Mouse (Mus musculus): ENCODE results near the gene Slco4c1. TPM values are rescaled to one million over a fixed set of nuclear protein-coding genes. Genes with fewer than 3 reads are reported as not detected.
A peak's percentile ranks its signal among the peaks of the same experiment; 100 is the strongest.

Gene Slco4c1
- total and polyA plus RNA-seq, 3 experiments = not detected

DNA sequence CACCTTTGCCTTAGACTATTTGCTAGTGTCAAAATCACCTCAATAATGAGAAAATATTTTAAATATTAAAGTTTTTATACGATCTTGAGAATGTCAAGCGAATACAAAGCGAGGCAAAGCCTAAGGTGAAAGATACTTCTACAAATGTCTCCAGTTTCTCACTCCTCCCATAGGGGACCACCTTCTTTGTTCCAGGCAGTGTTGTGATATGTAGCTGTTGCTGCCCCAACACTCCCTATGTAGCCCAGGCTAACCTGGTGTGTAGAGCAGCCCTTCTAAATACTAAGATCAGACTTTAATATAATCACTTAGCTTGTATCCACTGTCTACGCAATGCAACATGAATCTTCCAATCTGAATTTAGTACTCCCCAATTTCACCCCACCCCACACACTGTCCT, 97.8 kb downstream of the Slco4c1 start:
- no peak overlapping the region for H3K27ac ChIP-seq (ENCODE audit: control insufficient read depth, low read depth, low read length)
- no peak for DNase-seq (ENCODE audit: low read depth, low spot score)
- peak overlapping the region in 1 of 2 experiments; percentile 45; a peak in 1 of 4 replicates for H3K4me3 ChIP-seq (ENCODE audit: control insufficient read depth in 1 of 2, insufficient read depth in 1 of 2, low read depth in 2 of 2, low read length in 2 of 2)
- no peaks in the 10 kb centered on the region for H3K36me3 ChIP-seq (ENCODE audit: control insufficient read depth in 1 of 2, insufficient read depth in 2 of 2, low read length in 2 of 2)
- H3K79me2 ChIP-seq (ENCODE audit: control insufficient read depth, insufficient read depth, low read length, poor library complexity) = no peaks in the 10 kb centered on the region
- peaks cover 0 to 2% of the 10 kb centered on the region in 2 experiments; a peak in 1 of 4 replicates for H3K4me1 ChIP-seq (ENCODE audit: control insufficient read depth in 1 of 2, insufficient read depth in 2 of 2, low read length in 2 of 2)
- no peaks in the 10 kb centered on the region for H3K27me3 ChIP-seq (ENCODE audit: control insufficient read depth in 1 of 2, insufficient read depth in 2 of 2, low read length in 2 of 2)
- TF ChIP-seq E2F4 (IDR thresholded peaks at IDR 0.05; ENCODE audit: borderline replicate concordance, low read depth, low read length) = no peak
- no peak overlapping the region for H3K9ac ChIP-seq (ENCODE audit: control insufficient read depth, low read depth, low read length, poor library complexity, severe bottlenecking)
- no peaks in the 10 kb centered on the region for H3K9me3 ChIP-seq (replicated peaks; ENCODE audit: insufficient read depth, low read length)

GRCm38 (mm10) chr1:96773712-96774111, 98.3 kb downstream of the Slco4c1 start:
- TF ChIP-seq MEF2A (IDR thresholded peaks at IDR 0.05; ENCODE audit: extremely low read depth, insufficient replicate concordance, low read depth, low read length, poor library complexity, severe bottlenecking) (no peak), KAT2A (conservative IDR thresholded peaks at IDR 0.05; ENCODE audit: low read depth, low read length) (no peak), EP300 (IDR thresholded peaks at IDR 0.05; ENCODE audit: low read depth in 1 of 2, low read length in 2 of 2) (0 out of 4 replicates have a peak, but pooled peaks of 1 of the 2 experiments have one; percentile 15), UBTF (IDR thresholded peaks at IDR 0.05; ENCODE audit: borderline replicate concordance, insufficient read depth, low read depth, low read length) (no peak), MAZ (IDR thresholded peaks at IDR 0.05; ENCODE audit: low read depth, low read length) (no peak), MAFK (IDR thresholded peaks at IDR 0.05; ENCODE audit: borderline replicate concordance, low read depth, low read length) (no peak)
- peaks cover 0 to 2% of the 10 kb centered on the region in 2 experiments; a peak in 1 of 4 replicates for H3K4me1 ChIP-seq (ENCODE audit: control insufficient read depth in 1 of 2, insufficient read depth in 2 of 2, low read length in 2 of 2)
- H3K9me3 ChIP-seq (replicated peaks; ENCODE audit: insufficient read depth, low read length) = no peaks in the 10 kb centered on the region
- H3K79me2 ChIP-seq (ENCODE audit: control insufficient read depth, insufficient read depth, low read length, poor library complexity) = no peaks in the 10 kb centered on the region
- peak; percentile 17 for DNase-seq (ENCODE audit: low read depth, low spot score)
- H3K4me3 ChIP-seq (ENCODE audit: control insufficient read depth in 1 of 2, insufficient read depth in 1 of 2, low read depth in 2 of 2, low read length in 2 of 2) = peak overlapping the region in 1 of 2 experiments; percentile 45; a peak in 3 of 4 replicates
- H3K36me3 ChIP-seq (ENCODE audit: control insufficient read depth in 1 of 2, insufficient read depth in 2 of 2, low read length in 2 of 2) = no peaks in the 10 kb centered on the region
- no peaks in the 10 kb centered on the region for H3K27me3 ChIP-seq (ENCODE audit: control insufficient read depth in 1 of 2, insufficient read depth in 2 of 2, low read length in 2 of 2)
- no peak overlapping the region for H3K27ac ChIP-seq (ENCODE audit: control insufficient read depth, low read depth, low read length)
- 0 out of 2 replicates have a peak overlapping the region, but pooled peaks have one; percentile 2 for H3K9ac ChIP-seq (ENCODE audit: control insufficient read depth, low read depth, low read length, poor library complexity, severe bottlenecking)

GRCm38 (mm10) chr1:96770283-96770682, 101.7 kb downstream of the Slco4c1 start:
- TF ChIP-seq USF1 (IDR thresholded peaks at IDR 0.05; ENCODE audit: low read depth, low read length) (no peak), GATA1 (IDR thresholded peaks at IDR 0.05; ENCODE audit: low read depth, low read length) (no peak), JUND (IDR thresholded peaks at IDR 0.05; ENCODE audit: low read depth, low read length) (no peak), KAT2A (conservative IDR thresholded peaks at IDR 0.05; ENCODE audit: low read depth, low read length) (no peak), POLR2A (IDR thresholded peaks at IDR 0.05; ENCODE audit: control insufficient read depth in 1 of 2, insufficient read depth in 1 of 2, low read depth in 1 of 2, low read length in 2 of 2, poor library complexity in 1 of 2) (no peak), NELFE (IDR thresholded peaks at IDR 0.05; ENCODE audit: low read depth, low read length) (no peak), MYB (IDR thresholded peaks at IDR 0.05; ENCODE audit: low read depth, low read length) (no peak), BHLHE40 (IDR thresholded peaks at IDR 0.05; ENCODE audit: borderline replicate concordance, low read depth, low read length) (no peak), RAD21 (IDR thresholded peaks at IDR 0.05; ENCODE audit: low read depth, low read length) (no peak), MEF2A (IDR thresholded peaks at IDR 0.05; ENCODE audit: extremely low read depth, insufficient replicate concordance, low read depth, low read length, poor library complexity, severe bottlenecking) (no peak)

More at GRCm38 (mm10) chr1:96770283-96770682, 101.7 kb downstream of the Slco4c1 start:
- no peak overlapping the region for H3K27ac ChIP-seq (ENCODE audit: control insufficient read depth, low read depth, low read length)
- H3K9ac ChIP-seq (ENCODE audit: control insufficient read depth, low read depth, low read length, poor library complexity, severe bottlenecking) = no peak overlapping the region
- H3K4me1 ChIP-seq (ENCODE audit: control insufficient read depth in 1 of 2, insufficient read depth in 2 of 2, low read length in 2 of 2) = peaks cover 0 to 4% of the 10 kb centered on the region in 2 experiments; a peak in 1 of 4 replicates
- no peak overlapping the region for H3K4me3 ChIP-seq (ENCODE audit: control insufficient read depth in 1 of 2, insufficient read depth in 1 of 2, low read depth in 2 of 2, low read length in 2 of 2)
- DNase-seq (ENCODE audit: low read depth, low spot score) = no peak
- H3K36me3 ChIP-seq (ENCODE audit: control insufficient read depth in 1 of 2, insufficient read depth in 2 of 2, low read length in 2 of 2) = peaks cover 0 to 4% of the 10 kb centered on the region in 2 experiments; a peak in 2 of 4 replicates
- H3K9me3 ChIP-seq (replicated peaks; ENCODE audit: insufficient read depth, low read length) = no peaks in the 10 kb centered on the region
- no peaks in the 10 kb centered on the region for H3K79me2 ChIP-seq (ENCODE audit: control insufficient read depth, insufficient read depth, low read length, poor library complexity)
- H3K27me3 ChIP-seq (ENCODE audit: control insufficient read depth in 1 of 2, insufficient read depth in 2 of 2, low read length in 2 of 2) = no peaks in the 10 kb centered on the region
